Mouse (Mus musculus) embryonic facial prominence, embryonic 10.5 days (tissue): ENCODE measurements around the gene Cks2. TPM values are rescaled to one million over a fixed set of nuclear protein-coding genes. Genes with fewer than 3 reads are reported as not detected.

Source experiments
- DNase-seq: peaks from one replicate; pipeline ENCODE4 v3.0.0-alpha.2; 2017; ENCODE audit warnings: low spot score
- H3K27ac ChIP-seq: fragments of 300-500 bp; sonication (generic); replicated peaks from 2 replicates; pipeline ENCODE4 v1.5.1; 2016; ENCODE audit warnings: mild to moderate bottlenecking
- H3K27me3 ChIP-seq: fragments of 300-500 bp; sonication (generic); replicated peaks from 2 replicates; pipeline ENCODE4 v1.6.1; 2016; ENCODE audit warnings: low read depth, mild to moderate bottlenecking; ENCODE audit not compliant: poor library complexity, severe bottlenecking
- H3K36me3 ChIP-seq: fragments of 300-500 bp; sonication (generic); replicated peaks from 2 replicates; pipeline ENCODE4 v1.6.1; 2016; ENCODE audit warnings: mild to moderate bottlenecking, moderate library complexity
- H3K4me1 ChIP-seq: fragments of 300-500 bp; sonication (generic); 2 replicates; pipeline ENCODE4 v1.6.1; 2016
- H3K4me3 ChIP-seq: fragments of 300-500 bp; sonication (generic); 2 replicates; pipeline ENCODE4 v1.5.1; 2016; ENCODE audit warnings: mild to moderate bottlenecking, moderate library complexity
- H3K9me3 ChIP-seq: fragments of 300-500 bp; sonication (generic); 2 replicates; pipeline ENCODE4 v1.6.1; 2016; ENCODE audit warnings: mild to moderate bottlenecking
- WGBS: fragments of 180-500 bp; shearing (Covaris S2); methylation state at CpG from one replicate; pipeline ENCODE4 v1.1.7; 2016; 5-methylcytosine and 5-hydroxymethylcytosine counted together
- polyA plus RNA-seq: library from polyadenylated mRNA; unstranded; fragments of >200 nt; fragmentation: Nextera tagmentation; extraction: Ambion mirVana; gene quantifications from 2 replicates; pipeline ENCODE4 v1.2.1, GENCODE M21; 2016

Cks2 gene
- polyA plus RNA-seq, 1 experiment from 2014 or later: 384 TPM

DNA sequence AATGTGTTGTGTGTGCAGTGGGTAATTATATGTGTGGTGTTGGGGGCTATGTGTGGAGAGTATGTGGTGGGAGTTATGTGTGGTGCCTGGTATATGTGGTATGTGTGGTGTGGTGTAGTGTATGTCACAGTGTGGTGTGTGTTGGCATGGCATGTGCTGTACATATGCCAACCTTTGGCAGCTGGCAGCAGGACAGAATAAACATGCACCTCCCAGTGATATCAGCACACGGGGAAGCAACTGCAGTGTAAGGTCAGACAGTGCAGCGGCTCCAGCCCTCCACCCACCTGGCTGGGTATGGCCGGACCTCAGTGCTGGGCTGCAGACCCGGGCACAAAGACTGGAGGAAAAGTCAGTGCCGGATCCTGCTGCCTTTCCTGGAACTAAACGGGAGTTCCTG lies 52.4 kb downstream of the Cks2 start:
- peaks cover 8% of the 10 kb centered on the region for H3K36me3 ChIP-seq
- H3K4me1 ChIP-seq: no peaks in the 10 kb centered on the region
- H3K4me3 ChIP-seq: no peak overlapping the region
- H3K27ac ChIP-seq: no peak overlapping the region
- no peaks in the 10 kb centered on the region for H3K9me3 ChIP-seq
- no peak for DNase-seq
- no peaks in the 10 kb centered on the region for H3K27me3 ChIP-seq
- WGBS: 81% methylated on average over 6 of the region's 6 CpGs

DNA sequence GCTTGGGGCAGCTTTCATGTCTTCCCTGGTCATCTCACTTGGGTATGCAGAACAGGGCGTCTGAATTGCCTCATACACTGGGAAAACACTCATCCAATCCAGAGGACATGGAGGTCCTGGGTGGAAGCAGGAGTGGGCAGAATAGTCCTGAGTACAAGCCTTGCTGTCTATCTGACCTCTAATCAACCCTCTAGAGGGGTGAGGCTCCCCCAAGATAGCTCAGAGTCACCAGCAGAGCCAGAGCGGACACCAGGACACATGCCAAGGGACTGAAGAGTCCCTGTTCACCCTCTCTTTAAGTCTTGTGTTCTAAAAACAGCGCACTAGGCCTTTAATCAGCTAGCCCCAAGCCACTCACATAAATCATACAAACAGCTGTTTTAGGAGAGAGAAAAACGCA lies 52.9 kb downstream of the Cks2 start:
- no peak overlapping the region for H3K27ac ChIP-seq
- H3K36me3 ChIP-seq: peaks cover 12% of the 10 kb centered on the region
- H3K9me3 ChIP-seq: no peaks in the 10 kb centered on the region
- H3K4me1 ChIP-seq: no peaks in the 10 kb centered on the region
- H3K27me3 ChIP-seq: no peaks in the 10 kb centered on the region
- H3K4me3 ChIP-seq: no peak overlapping the region
- WGBS: 83% methylated on average over 4 of the region's 4 CpGs
- no peak for DNase-seq

DNA sequence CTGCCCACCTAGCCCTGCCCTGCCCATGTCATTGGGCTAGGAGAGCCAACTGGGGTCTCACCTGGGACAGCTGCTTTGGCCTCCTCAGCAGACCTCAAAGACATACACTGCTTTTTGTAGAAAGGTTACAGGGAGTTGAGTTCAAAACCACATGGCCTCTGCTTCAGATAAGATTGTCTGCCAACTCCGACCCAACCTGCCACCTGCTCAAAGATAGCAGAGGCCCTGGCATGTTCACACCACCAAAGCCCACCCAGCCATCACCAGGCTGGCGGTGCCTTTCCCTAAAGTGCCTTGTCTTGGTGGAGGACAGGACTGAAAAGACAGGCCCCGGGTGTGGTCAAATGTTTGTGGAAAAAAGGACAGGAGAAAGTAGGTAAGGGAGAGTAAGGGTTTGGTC lies 53.3 kb downstream of the Cks2 start:
- WGBS: 95% methylated on average over 3 of the region's 3 CpGs
- no peaks in the 10 kb centered on the region for H3K27me3 ChIP-seq
- peaks cover 17% of the 10 kb centered on the region for H3K36me3 ChIP-seq
- no peaks in the 10 kb centered on the region for H3K4me1 ChIP-seq
- no peak for DNase-seq
- no peak overlapping the region for H3K27ac ChIP-seq
- H3K9me3 ChIP-seq: no peaks in the 10 kb centered on the region
- H3K4me3 ChIP-seq: no peak overlapping the region

Other genes with a start within 250 kb of the Cks2 start
- gene S1pr3, start 236.6 kb upstream of the Cks2 start, polyA plus RNA-seq: 50.4 and 67.6 TPM in 2 replicates
- gene Shc3, start 75.8 kb upstream of the Cks2 start, polyA plus RNA-seq: 0.92 and 0.94 TPM in 2 replicates
- 25.2 and 25.9 TPM in 2 replicates for gene Secisbp2, start 6.5 kb downstream of the Cks2 start, polyA plus RNA-seq
- gene Sema4d, start 148.5 kb downstream of the Cks2 start, polyA plus RNA-seq: 6.8 and 7.8 TPM in 2 replicates
- 61.5 and 75.2 TPM in 2 replicates for gene Gadd45g, start 201.4 kb downstream of the Cks2 start, polyA plus RNA-seq